Mouse (Mus musculus): ENCODE measurements around the gene Acp5. TPM values are rescaled to one million over a fixed set of nuclear protein-coding genes. Genes with fewer than 3 reads are reported as not detected.

Acp5 gene
- 20.2 and 20.9 TPM in 2 replicates for polyA plus RNA-seq (2016; fragmentation: Nextera tagmentation; extraction: Ambion mirVana)

- DNase-seq (ENCODE audit: low spot score): no peak
- no peaks in the 10 kb centered on the region for H3K9me3 ChIP-seq (replicated peaks)
- H3K27me3 ChIP-seq (ENCODE audit: low read depth, poor library complexity, severe bottlenecking): peaks cover 55% of the 10 kb centered on the region
- peak within 1 kb of the TSS; percentile 18; the same call in 1 of the 2 replicates for H3K4me3 ChIP-seq
- peaks cover 26% of the 10 kb centered on the region for H3K4me1 ChIP-seq
- no peaks in the 10 kb centered on the region for H3K36me3 ChIP-seq
- H3K27ac ChIP-seq (replicated peaks): peak within 1 kb of the TSS; percentile 55
- WGBS: 77% methylated on average over 7 of the region's 7 CpGs
These were observed at the start of gene Acp5 for GRCm38 (mm10) chr9:22135644-22136390. Gene Acp5 (minus strand): TSS chr9:22135711.

GRCm38 (mm10) chr9:22172318-22172717 lies 36.8 kb upstream of the Acp5 start:
- Histone ChIP-seq H3K27me3 (ENCODE audit: low read depth, poor library complexity, severe bottlenecking) (no peaks in the 10 kb centered on the region), H3K9me3 (replicated peaks) (peaks cover 17% of the 10 kb centered on the region), H3K4me1 (no peaks in the 10 kb centered on the region), H3K27ac (replicated peaks) (no peak overlapping the region), H3K4me3 (no peak overlapping the region), H3K36me3 (no peaks in the 10 kb centered on the region)
- WGBS: 80% methylated on average over 4 of the region's 4 CpGs
- no peak for DNase-seq (ENCODE audit: low spot score)

- H3K4me3 ChIP-seq: no peak overlapping the region
- no peak overlapping the region for H3K27ac ChIP-seq (replicated peaks)
- no peak for DNase-seq (ENCODE audit: low spot score)
- peaks cover 8% of the 10 kb centered on the region for H3K4me1 ChIP-seq
- peaks cover 4% of the 10 kb centered on the region; the same call in 1 of the 2 replicates for H3K9me3 ChIP-seq (replicated peaks)
- no peaks in the 10 kb centered on the region for H3K36me3 ChIP-seq
- peaks cover 8% of the 10 kb centered on the region; the same call in 1 of the 2 replicates for H3K27me3 ChIP-seq (ENCODE audit: low read depth, poor library complexity, severe bottlenecking)
- WGBS: 94% methylated on average over 11 of the region's 11 CpGs
These were observed 33.8 kb upstream of the Acp5 start for GRCm38 (mm10) chr9:22169327-22169726.

GRCm38 (mm10) chr9:22167751-22168150 lies 32.2 kb upstream of the Acp5 start:
- Histone ChIP-seq H3K27me3 (ENCODE audit: low read depth, poor library complexity, severe bottlenecking) (peaks cover 23% of the 10 kb centered on the region), H3K36me3 (no peaks in the 10 kb centered on the region), H3K4me3 (no peak overlapping the region), H3K27ac (replicated peaks) (no peak overlapping the region), H3K9me3 (replicated peaks) (peaks cover 4% of the 10 kb centered on the region; the same call in 1 of the 2 replicates), H3K4me1 (peaks cover 8% of the 10 kb centered on the region)
- 89% methylated on average over 4 of the region's 4 CpGs for WGBS
- DNase-seq (ENCODE audit: low spot score): no peak

GRCm38 (mm10) chr9:22166686-22167085 lies 31.2 kb upstream of the Acp5 start:
- WGBS: 91% methylated on average over 10 of the region's 10 CpGs
- H3K27me3 ChIP-seq (ENCODE audit: low read depth, poor library complexity, severe bottlenecking): peaks cover 24% of the 10 kb centered on the region
- no peaks in the 10 kb centered on the region for H3K36me3 ChIP-seq
- no peak overlapping the region for H3K27ac ChIP-seq (replicated peaks)
- DNase-seq (ENCODE audit: low spot score): no peak
- H3K4me1 ChIP-seq: peaks cover 8% of the 10 kb centered on the region
- H3K4me3 ChIP-seq: no peak overlapping the region
- H3K9me3 ChIP-seq (replicated peaks): peaks cover 4% of the 10 kb centered on the region; the same call in 1 of the 2 replicates

- peaks cover 4% of the 10 kb centered on the region; the same call in 1 of the 2 replicates for H3K9me3 ChIP-seq (replicated peaks)
- H3K27me3 ChIP-seq (ENCODE audit: low read depth, poor library complexity, severe bottlenecking): peaks cover 24% of the 10 kb centered on the region
- no peak overlapping the region for H3K27ac ChIP-seq (replicated peaks)
- WGBS: 54% methylated on average over 6 of the region's 6 CpGs
- H3K36me3 ChIP-seq: no peaks in the 10 kb centered on the region
- H3K4me3 ChIP-seq: no peak overlapping the region
- peaks cover 8% of the 10 kb centered on the region for H3K4me1 ChIP-seq
- no peak for DNase-seq (ENCODE audit: low spot score)
These were observed 30.5 kb upstream of the Acp5 start for GRCm38 (mm10) chr9:22165964-22166363.

- peak; percentile 69 for DNase-seq (ENCODE audit: low spot score)
- 2% methylated on average over 53 of the region's 54 CpGs for WGBS
- H3K9me3 ChIP-seq (replicated peaks): peaks cover 4% of the 10 kb centered on the region; the same call in 1 of the 2 replicates
- peak overlapping the region; percentile 81 for H3K4me3 ChIP-seq
- H3K27ac ChIP-seq (replicated peaks): peak overlapping the region; percentile 82
- no peaks in the 10 kb centered on the region for H3K36me3 ChIP-seq
- peaks cover 8% of the 10 kb centered on the region for H3K4me1 ChIP-seq
- H3K27me3 ChIP-seq (ENCODE audit: low read depth, poor library complexity, severe bottlenecking): peaks cover 24% of the 10 kb centered on the region
These were observed 29.5 kb upstream of the Acp5 start for GRCm38 (mm10) chr9:22164711-22165668.

GRCm38 (mm10) chr9:22162912-22163311 lies 27.4 kb upstream of the Acp5 start:
- no peak for DNase-seq (ENCODE audit: low spot score)
- Histone ChIP-seq H3K36me3 (peaks cover 5% of the 10 kb centered on the region), H3K9me3 (replicated peaks) (peaks cover 4% of the 10 kb centered on the region; the same call in 1 of the 2 replicates), H3K4me3 (no peak overlapping the region), H3K27ac (replicated peaks) (no peak overlapping the region), H3K27me3 (ENCODE audit: low read depth, poor library complexity, severe bottlenecking) (peaks cover 30% of the 10 kb centered on the region), H3K4me1 (peaks cover 9% of the 10 kb centered on the region)
- WGBS: 88% methylated on average over 7 of the region's 7 CpGs

- DNase-seq (ENCODE audit: low spot score): no peak
- Histone ChIP-seq H3K27ac (replicated peaks) (no peak overlapping the region), H3K4me3 (no peak overlapping the region), H3K4me1 (peaks cover 15% of the 10 kb centered on the region), H3K27me3 (ENCODE audit: low read depth, poor library complexity, severe bottlenecking) (peaks cover 36% of the 10 kb centered on the region), H3K9me3 (replicated peaks) (peaks cover 4% of the 10 kb centered on the region; the same call in 1 of the 2 replicates), H3K36me3 (peaks cover 5% of the 10 kb centered on the region)
- WGBS: 82% methylated on average over 9 of the region's 9 CpGs
These were observed 26.8 kb upstream of the Acp5 start for GRCm38 (mm10) chr9:22162305-22162704.

- no peak for DNase-seq (ENCODE audit: low spot score)
- H3K4me1 ChIP-seq: peaks cover 21% of the 10 kb centered on the region
- no peaks in the 10 kb centered on the region for H3K9me3 ChIP-seq (replicated peaks)
- H3K27me3 ChIP-seq (ENCODE audit: low read depth, poor library complexity, severe bottlenecking): peaks cover 36% of the 10 kb centered on the region
- H3K27ac ChIP-seq (replicated peaks): no peak overlapping the region
- H3K4me3 ChIP-seq: no peak overlapping the region
- peaks cover 5% of the 10 kb centered on the region for H3K36me3 ChIP-seq
- WGBS: 36% methylated on average over 6 of the region's 6 CpGs
These were observed 25.8 kb upstream of the Acp5 start for GRCm38 (mm10) chr9:22161299-22161698.

- no peaks in the 10 kb centered on the region for H3K9me3 ChIP-seq (replicated peaks)
- peaks cover 12% of the 10 kb centered on the region for H3K27me3 ChIP-seq (ENCODE audit: low read depth, poor library complexity, severe bottlenecking)
- peaks cover 20% of the 10 kb centered on the region for H3K4me1 ChIP-seq
- peak overlapping the region; percentile 91 for H3K27ac ChIP-seq (replicated peaks)
- peak overlapping the region; percentile 74 for H3K4me3 ChIP-seq
- H3K36me3 ChIP-seq: peaks cover 5% of the 10 kb centered on the region
- WGBS: 69% methylated on average over 34 of the region's 34 CpGs
- DNase-seq (ENCODE audit: low spot score): no peak
These were observed 22.2 kb upstream of the Acp5 start for GRCm38 (mm10) chr9:22157516-22158265.

Data from midbrain, embryonic 10.5 days (tissue).